Mouse (Mus musculus) retina, adult 2 months (tissue): ENCODE measurements around the gene Plch1.

Source experiments
- DNase-seq: peaks from one replicate; pipeline ENCODE4 v3.0.0-alpha.2; 2012; ENCODE audit warnings: low read depth, low spot score

Gene Plch1

GRCm38 (mm10) chr3:63862716-63863115 lies 36.6 kb downstream of the Plch1 start:
- DNase-seq = no peak

- DNase-seq = no peak
Observed at GRCm38 (mm10) chr3:63852828-63853227, 46.4 kb downstream of the Plch1 start.

- DNase-seq = no peak
Observed at GRCm38 (mm10) chr3:63851125-63851698, 48.1 kb downstream of the Plch1 start.

- no peak for DNase-seq
Observed at GRCm38 (mm10) chr3:63849765-63850346, 49.4 kb downstream of the Plch1 start.

GRCm38 (mm10) chr3:63844141-63844540 lies 55.1 kb downstream of the Plch1 start:
- no peak for DNase-seq

GRCm38 (mm10) chr3:63842436-63842835 lies 56.8 kb downstream of the Plch1 start:
- no peak for DNase-seq

GRCm38 (mm10) chr3:63837750-63838149 lies 61.5 kb downstream of the Plch1 start:
- DNase-seq = no peak

GRCm38 (mm10) chr3:63836937-63837632 lies 62.2 kb downstream of the Plch1 start:
- no peak for DNase-seq

- DNase-seq = no peak
Observed at GRCm38 (mm10) chr3:63835816-63836215, 63.5 kb downstream of the Plch1 start.

- no peak for DNase-seq
Observed at GRCm38 (mm10) chr3:63823874-63824400, 75.3 kb downstream of the Plch1 start.

- DNase-seq = no peak
Observed at GRCm38 (mm10) chr3:63822631-63823030, 76.6 kb downstream of the Plch1 start.

- DNase-seq = no peak
Observed at GRCm38 (mm10) chr3:63815131-63815530, 84.1 kb downstream of the Plch1 start.

GRCm38 (mm10) chr3:63814203-63814602 lies 85.1 kb downstream of the Plch1 start:
- DNase-seq = no peak

- no peak for DNase-seq
Observed at GRCm38 (mm10) chr3:63806906-63807305, 92.4 kb downstream of the Plch1 start.

GRCm38 (mm10) chr3:63805496-63805895 lies 93.8 kb downstream of the Plch1 start:
- DNase-seq = no peak

- no peak for DNase-seq
Observed at GRCm38 (mm10) chr3:63800685-63801084, 98.6 kb downstream of the Plch1 start.

- no peak for DNase-seq
Observed at GRCm38 (mm10) chr3:63786805-63787365, 112.4 kb downstream of the Plch1 start.

- no peak for DNase-seq
Observed at GRCm38 (mm10) chr3:63772617-63773305, 126.5 kb downstream of the Plch1 start.

- no peak for DNase-seq
Observed at GRCm38 (mm10) chr3:63760821-63761220, 138.5 kb downstream of the Plch1 start.

- no peak for DNase-seq
Observed at GRCm38 (mm10) chr3:63740073-63740472, 159.2 kb downstream of the Plch1 start.

- DNase-seq = no peak
Observed at GRCm38 (mm10) chr3:63728325-63728724, 170.9 kb downstream of the Plch1 start.
